Comparison of ENCODE assay signal across 23 mouse cellular contexts in genomic region chr16:18227897-18228422, GRCm38 (mm10). TPM values are rescaled to one million over a fixed set of nuclear protein-coding genes. Genes with fewer than 3 reads are reported as not detected.
A peak's percentile ranks its signal among the peaks of the same experiment; 100 is the strongest.
DNase-seq lines count a peak whose midpoint lies in the region; ATAC-seq and TF ChIP-seq lines count a peak whose summit lies in the region.
"Had no signal": no experiment of that assay in that cellular context is flagged by ENCODE, and none has a peak within 500 bp of the region (broad histone marks: within the 10 kb centered on the region; RNA-seq: fewer than 3 reads in every experiment).

No protein-coding gene starts in this region.

- peak; percentile 26 for ATAC-seq in liver, embryonic 13.5 days (ENCODE audit: low read depth)
- no peak for ATAC-seq in liver, embryonic 11.5 days (replicated peaks; ENCODE audit: low FRiP score)
- peak; percentile 20; the same call in 1 of the 2 replicates for ATAC-seq in liver, embryonic 16.5 days (ENCODE audit: low read depth)
- ATAC-seq: activated CD4-positive, CD25-positive, alpha-beta regulatory T cell, adult 4 months; forebrain, embryonic 15.5 days; Patski had no signal

- WGBS in liver, embryonic 13.5 days (ENCODE audit: insufficient replicate concordance), result 79% methylated on average over 20 of the region's 20 CpGs
- 86% methylated on average over 20 of the region's 20 CpGs for WGBS in liver, embryonic 11.5 days
- 95% methylated on average over 20 of the region's 20 CpGs for whole genome bisulfite sequencing in limb, embryonic 10.5 days
- WGBS in liver, embryonic 16.5 days (ENCODE audit: insufficient replicate concordance), result 77% methylated on average over 20 of the region's 20 CpGs
- 90% methylated on average over 20 of the region's 20 CpGs for WGBS in kidney, adult 2 months

- no peak for TF ChIP-seq CTCF in kidney, adult 2 months (conservative IDR thresholded peaks at IDR 0.05; ENCODE audit: insufficient read depth, insufficient read length, low read depth, low read length)

- TF ChIP-seq POLR2A in kidney, adult 2 months (IDR thresholded peaks at IDR 0.05; ENCODE audit: low read depth, low read length), result no peak

- no peak overlapping the region for H3K27ac ChIP-seq in liver, embryonic 13.5 days
- H3K27ac ChIP-seq in liver, embryonic 11.5 days (ENCODE audit: low read depth, low read length), result no peak overlapping the region
- H3K27ac ChIP-seq in limb, embryonic 10.5 days, result no peak overlapping the region
- H3K27ac ChIP-seq in liver, embryonic 16.5 days (ENCODE audit: low read length), result no peak overlapping the region
- no peak overlapping the region for H3K27ac ChIP-seq in kidney, adult 2 months (ENCODE audit: insufficient read depth, low read depth, low read length)
- H3K27ac ChIP-seq: embryonic facial prominence, embryonic 12.5 days; forebrain, embryonic 15.5 days; hindbrain, embryonic 15.5 days had no signal

- H3K9ac ChIP-seq in liver, embryonic 13.5 days, result no peak overlapping the region
- H3K9ac ChIP-seq in liver, embryonic 11.5 days (ENCODE audit: low read depth, low read length), result no peak overlapping the region
- no peak overlapping the region for H3K9ac ChIP-seq in liver, embryonic 16.5 days (ENCODE audit: low read depth, low read length)
- H3K9ac ChIP-seq: embryonic facial prominence, embryonic 12.5 days; forebrain, embryonic 15.5 days; hindbrain, embryonic 15.5 days had no signal

- H3K36me3 ChIP-seq in liver, embryonic 13.5 days, result peaks cover 26% of the 10 kb centered on the region
- peaks cover 5% of the 10 kb centered on the region; the same call in 1 of the 2 replicates for H3K36me3 ChIP-seq in liver, embryonic 11.5 days (ENCODE audit: control insufficient read depth, insufficient read depth, low read length)
- peaks cover 72% of the 10 kb centered on the region for H3K36me3 ChIP-seq in limb, embryonic 10.5 days
- no peaks in the 10 kb centered on the region for H3K36me3 ChIP-seq in liver, embryonic 16.5 days (ENCODE audit: control insufficient read depth, insufficient read depth)
- no peaks in the 10 kb centered on the region for H3K36me3 ChIP-seq in kidney, adult 2 months (ENCODE audit: control insufficient read depth, insufficient read depth, low read length)

- no peaks in the 10 kb centered on the region for H3K9me3 ChIP-seq in liver, embryonic 13.5 days (replicated peaks)
- no peaks in the 10 kb centered on the region for H3K9me3 ChIP-seq in liver, embryonic 11.5 days (ENCODE audit: control insufficient read depth, low read length)
- H3K9me3 ChIP-seq in limb, embryonic 10.5 days (replicated peaks), result no peaks in the 10 kb centered on the region
- H3K9me3 ChIP-seq in liver, embryonic 16.5 days (replicated peaks; ENCODE audit: control insufficient read depth, low read length), result no peaks in the 10 kb centered on the region
- H3K9me3 ChIP-seq: embryonic facial prominence, embryonic 12.5 days; forebrain, embryonic 15.5 days; heart, embryonic 13.5 days; hindbrain, embryonic 15.5 days had no signal

- no peak overlapping the region for H3K4me2 ChIP-seq in liver, embryonic 13.5 days
- H3K4me2 ChIP-seq in liver, embryonic 11.5 days, result no peak overlapping the region
- H3K4me2 ChIP-seq in liver, embryonic 16.5 days (ENCODE audit: low read depth, low read length), result no peak overlapping the region
- H3K4me2 ChIP-seq: embryonic facial prominence, embryonic 12.5 days; forebrain, embryonic 15.5 days; heart, embryonic 13.5 days; hindbrain, embryonic 15.5 days had no signal

- H3K4me3 ChIP-seq in liver, embryonic 13.5 days (replicated peaks), result no peak overlapping the region
- no peak overlapping the region for H3K4me3 ChIP-seq in liver, embryonic 11.5 days (ENCODE audit: low read depth, low read length)
- H3K4me3 ChIP-seq in limb, embryonic 10.5 days, result peak overlapping the region; percentile 6; the same call in 1 of the 2 replicates
- H3K4me3 ChIP-seq in liver, embryonic 16.5 days (ENCODE audit: low read depth, low read length), result no peak overlapping the region
- no peak overlapping the region for H3K4me3 ChIP-seq in kidney, adult 2 months (ENCODE audit: insufficient read depth, low read depth, low read length)
- H3K4me3 ChIP-seq: embryonic facial prominence, embryonic 12.5 days; forebrain, embryonic 15.5 days; heart, embryonic 13.5 days; hindbrain, embryonic 15.5 days had no signal

- DNase-seq in cerebellum, adult 9-11 months, result peak; percentile 53
- DNase-seq in cerebellum, adult 9-10 months, result no peak
- DNase-seq in liver, embryonic 13.5 days, result no peak
- no peak for DNase-seq in liver, embryonic 11.5 days (ENCODE audit: low spot score)
- no peak for DNase-seq in limb, embryonic 10.5 days (ENCODE audit: low spot score)
- DNase-seq in kidney, adult 2 months, result no peak
- DNase-seq: adrenal gland, adult 2 months; adrenal gland, postnatal 36 days; gastrocnemius, postnatal 10 days; heart, postnatal 36 days had no signal

- H3K4me1 ChIP-seq in liver, embryonic 13.5 days (replicated peaks), result peaks cover 23% of the 10 kb centered on the region
- H3K4me1 ChIP-seq in liver, embryonic 11.5 days (replicated peaks; ENCODE audit: control insufficient read depth, insufficient read depth, low read length), result peaks cover 2% of the 10 kb centered on the region; the same call in 1 of the 2 replicates
- peaks cover 15% of the 10 kb centered on the region for H3K4me1 ChIP-seq in limb, embryonic 10.5 days
- peaks cover 6% of the 10 kb centered on the region for H3K4me1 ChIP-seq in liver, embryonic 16.5 days (ENCODE audit: control insufficient read depth, low read depth, low read length)
- H3K4me1 ChIP-seq in kidney, adult 2 months (ENCODE audit: control insufficient read depth, insufficient read depth, low read length), result 0 out of 2 replicates have a peak, but pooled peaks cover 3% of the 10 kb centered on the region

- H3K27me3 ChIP-seq in liver, embryonic 13.5 days, result peaks cover under 1% of the 10 kb centered on the region; the same call in 1 of the 2 replicates
- no peaks in the 10 kb centered on the region for H3K27me3 ChIP-seq in liver, embryonic 11.5 days (replicated peaks; ENCODE audit: control insufficient read depth, insufficient read depth, low read length)
- H3K27me3 ChIP-seq in limb, embryonic 10.5 days (ENCODE audit: low read depth, poor library complexity, severe bottlenecking), result no peaks in the 10 kb centered on the region
- H3K27me3 ChIP-seq in liver, embryonic 16.5 days (ENCODE audit: control insufficient read depth, insufficient read depth, low read depth, low read length), result no peaks in the 10 kb centered on the region
- H3K27me3 ChIP-seq in kidney, adult 2 months (replicated peaks; ENCODE audit: control insufficient read depth, insufficient read depth, low read length), result no peaks in the 10 kb centered on the region
- H3K27me3 ChIP-seq: CH12.LX; embryonic facial prominence, embryonic 12.5 days; forebrain, embryonic 15.5 days; heart, embryonic 13.5 days; hindbrain, embryonic 15.5 days; Patski had no signal

RNA-seq across cellular contexts. Expression of gene Zdhhc8, which starts 7.0 kb away (rescaled TPM):
- 1.7 and 2.3 TPM in 2 replicates for polyA plus RNA-seq in liver, embryonic 13.5 days (2015; fragmentation: Nextera tagmentation; extraction: Ambion mirVana)
- 7.7 and 7.8 TPM in 2 replicates for polyA plus RNA-seq in liver, embryonic 11.5 days (2014; fragmentation: Nextera tagmentation; extraction: Ambion mirVana)
- polyA plus RNA-seq in limb, embryonic 10.5 days (2016; fragmentation: Nextera tagmentation; extraction: Ambion mirVana), result 14.1 and 16.7 TPM in 2 replicates
- 0.63 and 0.79 TPM in 2 replicates for polyA plus RNA-seq in liver, embryonic 16.5 days (2015; fragmentation: Nextera tagmentation; extraction: Ambion mirVana)
- 28.9 and 44.7 TPM in 2 replicates for polyA plus RNA-seq in kidney, adult 2 months (2012; rRNA removed)

RNA-seq across cellular contexts. Expression of gene Ccdc188, which starts 10.3 kb away (rescaled TPM):
- not detected in 2 replicates for polyA plus RNA-seq in liver, embryonic 13.5 days (2015; fragmentation: Nextera tagmentation; extraction: Ambion mirVana)
- not detected in 2 replicates for polyA plus RNA-seq in liver, embryonic 11.5 days (2014; fragmentation: Nextera tagmentation; extraction: Ambion mirVana)
- polyA plus RNA-seq in limb, embryonic 10.5 days (2016; fragmentation: Nextera tagmentation; extraction: Ambion mirVana), result not detected in 2 replicates
- not detected in 2 replicates for polyA plus RNA-seq in liver, embryonic 16.5 days (2015; fragmentation: Nextera tagmentation; extraction: Ambion mirVana)
- not detected in 2 replicates for polyA plus RNA-seq in kidney, adult 2 months (2012; rRNA removed)
- polyA plus RNA-seq: activated CD4-positive, CD25-positive, alpha-beta regulatory T cell, adult 4 months; adrenal gland, adult 2 months; cortical plate, adult 2 months; embryonic facial prominence, embryonic 12.5 days; forebrain, embryonic 11.5 days; forebrain, embryonic 15.5 days; heart, embryonic 13.5 days; heart, postnatal 0 days; hindbrain, embryonic 11.5 days; hindbrain, embryonic 15.5 days; Patski had no signal

RNA-seq across cellular contexts. Expression of gene Trmt2a, which starts 20.5 kb away (rescaled TPM):
- polyA plus RNA-seq in liver, embryonic 13.5 days (2015; fragmentation: Nextera tagmentation; extraction: Ambion mirVana), result 74.8 and 74.9 TPM in 2 replicates
- 127 and 130 TPM in 2 replicates for polyA plus RNA-seq in liver, embryonic 11.5 days (2014; fragmentation: Nextera tagmentation; extraction: Ambion mirVana)
- polyA plus RNA-seq in limb, embryonic 10.5 days (2016; fragmentation: Nextera tagmentation; extraction: Ambion mirVana), result 118 and 122 TPM in 2 replicates
- polyA plus RNA-seq in liver, embryonic 16.5 days (2015; fragmentation: Nextera tagmentation; extraction: Ambion mirVana), result 46.7 and 47.0 TPM in 2 replicates
- 39.3 and 39.4 TPM in 2 replicates for polyA plus RNA-seq in kidney, adult 2 months (2012; rRNA removed)

RNA-seq across cellular contexts. Expression of gene Ranbp1, which starts 20.6 kb away (rescaled TPM):
- 491 and 563 TPM in 2 replicates for polyA plus RNA-seq in liver, embryonic 13.5 days (2015; fragmentation: Nextera tagmentation; extraction: Ambion mirVana)
- 943 and 989 TPM in 2 replicates for polyA plus RNA-seq in liver, embryonic 11.5 days (2014; fragmentation: Nextera tagmentation; extraction: Ambion mirVana)
- polyA plus RNA-seq in limb, embryonic 10.5 days (2016; fragmentation: Nextera tagmentation; extraction: Ambion mirVana), result 1,185 and 1,368 TPM in 2 replicates
- 188 and 217 TPM in 2 replicates for polyA plus RNA-seq in liver, embryonic 16.5 days (2015; fragmentation: Nextera tagmentation; extraction: Ambion mirVana)
- 29.7 and 38.5 TPM in 2 replicates for polyA plus RNA-seq in kidney, adult 2 months (2012; rRNA removed)

RNA-seq across cellular contexts. Expression of gene Gm49776, which starts 30.2 kb away (rescaled TPM):
- polyA plus RNA-seq in liver, embryonic 13.5 days (2015; fragmentation: Nextera tagmentation; extraction: Ambion mirVana), result 1.3 and 2.4 TPM in 2 replicates
- polyA plus RNA-seq in liver, embryonic 11.5 days (2014; fragmentation: Nextera tagmentation; extraction: Ambion mirVana), result 1.5 and 4.1 TPM in 2 replicates
- 2.5 TPM in 1 of 2 replicates, not detected in the other for polyA plus RNA-seq in limb, embryonic 10.5 days (2016; fragmentation: Nextera tagmentation; extraction: Ambion mirVana)
- polyA plus RNA-seq in liver, embryonic 16.5 days (2015; fragmentation: Nextera tagmentation; extraction: Ambion mirVana), result not detected in 2 replicates
- polyA plus RNA-seq in kidney, adult 2 months (2012; rRNA removed), result not detected in 2 replicates
- polyA plus RNA-seq: activated CD4-positive, CD25-positive, alpha-beta regulatory T cell, adult 4 months; adrenal gland, adult 2 months; cortical plate, adult 2 months; forebrain, embryonic 11.5 days; gonadal fat pad, adult 2 months had no signal
